Mouse (Mus musculus) liver, embryonic 14.5 days (tissue): ENCODE results near the gene Ampd3. TPM values are rescaled to one million over a fixed set of nuclear protein-coding genes. Genes with fewer than 3 reads are reported as not detected.

Source experiments
- ATAC-seq: fragments of 200-750 bp; cut with Nextera tagmentation; 2 replicates; pipeline ENCODE4 v1.8.0; 2017; ENCODE audit warnings: moderate number of reproducible peaks, mild to moderate bottlenecking, moderate library complexity; ENCODE audit not compliant: insufficient read depth
- DNase-seq, 3 experiments: peaks; one replicate each; pipeline ENCODE4 v3.0.0-alpha.2; 2012 to 2013; ENCODE audit warnings: low read depth in 3 of 3, low spot score in 3 of 3
- H3K27ac ChIP-seq: fragments of 300-500 bp; sonication (generic); 2 replicates; pipeline ENCODE4 v1.5.1; 2014; ENCODE audit warnings: moderate library complexity, mild to moderate bottlenecking, control low read depth, inconsistent platforms
- H3K27me3 ChIP-seq: fragments of 300-500 bp; sonication (generic); 2 replicates; pipeline ENCODE4 v1.6.1; 2014; ENCODE audit warnings: mild to moderate bottlenecking, low read length, moderate library complexity; ENCODE audit not compliant: control insufficient read depth, insufficient read depth
- H3K36me3 ChIP-seq: fragments of 300-500 bp; sonication (generic); replicated peaks from 2 replicates; pipeline ENCODE4 v1.6.1; 2014; ENCODE audit warnings: low read depth; ENCODE audit not compliant: control insufficient read depth, insufficient read depth
- H3K4me1 ChIP-seq, 2 experiments: fragments of 200-500 bp in 1 of 2; fragments of 300-500 bp in 1 of 2; sonication (generic) in 1 of 2; replicated peaks; 2 replicates each; pipeline ENCODE4 v1.6.1; 2012 to 2014; ENCODE audit warnings: antibody characterized with exemption in 1 of 2, inconsistent platforms in 1 of 2, low read length in 1 of 2; ENCODE audit not compliant: control insufficient read depth in 2 of 2, insufficient read depth in 2 of 2
- H3K4me2 ChIP-seq: fragments of 300-500 bp; sonication (generic); 2 replicates; pipeline ENCODE4 v1.6.1; 2014; ENCODE audit warnings: low read depth, mild to moderate bottlenecking, control low read depth, moderate library complexity
- H3K4me3 ChIP-seq, 2 experiments: fragments of 200-500 bp in 1 of 2; fragments of 300-500 bp in 1 of 2; sonication (generic) in 1 of 2; 2 replicates each; pipeline ENCODE4 v1.5.1; 2012 to 2014; ENCODE audit warnings: low read depth in 2 of 2, low read length in 2 of 2, mild to moderate bottlenecking in 2 of 2, control low read depth in 1 of 2, inconsistent platforms in 1 of 2, moderate library complexity in 1 of 2; ENCODE audit not compliant: insufficient read depth in 1 of 2
- H3K9ac ChIP-seq: fragments of 300-500 bp; sonication (generic); replicated peaks from 2 replicates; pipeline ENCODE4 v1.6.1; 2014; ENCODE audit warnings: mild to moderate bottlenecking, control low read depth, moderate library complexity
- H3K9me3 ChIP-seq: fragments of 300-500 bp; sonication (generic); 2 replicates; pipeline ENCODE4 v1.6.1; 2016; ENCODE audit warnings: low read length, mixed read lengths; ENCODE audit not compliant: control insufficient read depth
- CTCF ChIP-seq: IDR thresholded peaks from 2 replicates; pipeline ENCODE4 v1.5.1; 2016; ENCODE audit warnings: antibody characterized with exemption, low read depth, control low read depth
- EP300 ChIP-seq: IDR thresholded peaks from 2 replicates; pipeline ENCODE4 v1.6.1; 2016; ENCODE audit warnings: antibody characterized with exemption, low read depth
- WGBS: fragments of 180-500 bp; shearing (Covaris S2); extraction: QIAGEN DNeasy Blood & Tissue Kit; methylation state at CpG from one replicate; pipeline ENCODE4 v1.1.7; 2014; ENCODE audit not compliant: insufficient replicate concordance; 5-methylcytosine and 5-hydroxymethylcytosine counted together
- polyA plus RNA-seq, 2 experiments: library from polyadenylated mRNA; depleted of rRNA in 1 of 2; stranded (reverse) in 1 of 2; unstranded in 1 of 2; fragments of >200 nt; fragmentation: Nextera tagmentation in 1 of 2; extraction: Ambion mirVana in 1 of 2; gene quantifications; 2 replicates each; pipeline versions ENCODE4 v1.2.1 to v1.2.3; 2012 to 2014

Gene Ampd3
- polyA plus RNA-seq, 2 experiments, result 21.9 to 28.6 TPM

DNA sequence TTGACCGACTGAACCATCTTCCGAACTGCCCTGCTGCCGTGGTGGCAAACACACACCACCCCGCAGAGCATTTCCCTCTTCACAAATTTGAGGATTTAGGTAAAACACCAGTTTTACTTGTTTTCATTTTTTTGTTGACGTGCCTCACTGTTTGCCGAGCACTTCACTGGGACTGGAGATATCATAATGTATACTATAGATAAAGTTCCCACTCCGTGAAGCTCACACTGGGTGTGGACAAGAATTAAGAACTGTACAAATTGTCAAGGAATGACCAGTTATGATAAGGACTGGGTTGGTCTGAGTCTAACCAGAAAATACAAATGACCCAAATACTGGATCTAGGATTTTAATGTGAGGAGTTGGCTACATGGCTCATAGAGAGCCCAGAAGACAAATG lies 10.9 kb downstream of the Ampd3 start:
- H3K27ac ChIP-seq, result peak overlapping the region; percentile 92
- no peaks in the 10 kb centered on the region for H3K27me3 ChIP-seq
- peak overlapping the region; percentile 30 to 50 for H3K4me3 ChIP-seq
- peak overlapping the region; percentile 60 for H3K9ac ChIP-seq
- peak; percentile 52 for ATAC-seq
- peak overlapping the region; percentile 93 for H3K4me2 ChIP-seq
- H3K36me3 ChIP-seq, result peaks cover 33% of the 10 kb centered on the region
- TF ChIP-seq EP300, result peak; percentile 88
- no peak for TF ChIP-seq CTCF
- peak in 1 of 3 experiments; percentile 62 for DNase-seq
- no peaks in the 10 kb centered on the region for H3K9me3 ChIP-seq
- WGBS, result 38% methylated on average over 7 of the region's 7 CpGs
- peaks cover 77 to 78% of the 10 kb centered on the region in 2 experiments for H3K4me1 ChIP-seq

DNA sequence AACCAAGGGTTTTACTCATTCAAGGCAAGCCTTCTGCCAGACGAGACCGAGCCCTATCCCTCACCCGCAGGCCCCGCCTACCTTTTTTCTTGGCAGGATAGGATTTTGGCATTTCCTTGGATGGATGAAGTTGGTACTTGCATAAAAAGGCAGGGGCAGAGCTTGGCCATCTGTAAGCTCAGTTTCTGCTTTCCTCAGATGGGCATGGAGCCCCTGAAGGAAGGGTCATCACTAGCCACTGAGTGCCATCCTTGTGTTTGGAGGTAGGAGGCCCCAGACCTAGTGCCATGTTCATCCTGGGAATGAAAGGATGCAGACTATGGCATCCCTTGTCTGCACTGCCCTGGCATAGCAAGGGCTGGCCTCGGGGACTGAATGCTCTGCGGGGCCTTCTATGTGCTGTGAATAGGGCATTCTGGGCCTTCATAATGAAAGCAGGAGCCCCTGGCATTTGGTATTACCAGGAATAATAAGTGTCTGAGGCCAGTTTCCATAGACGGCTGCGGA lies 11.7 kb downstream of the Ampd3 start:
- H3K27ac ChIP-seq, result peak overlapping the region; percentile 92
- peaks cover 33% of the 10 kb centered on the region for H3K36me3 ChIP-seq
- ATAC-seq (no peak), DNase-seq (no peak)
- no peak overlapping the region for H3K4me3 ChIP-seq
- H3K9me3 ChIP-seq, result no peaks in the 10 kb centered on the region
- H3K4me2 ChIP-seq, result peak overlapping the region; percentile 93
- TF ChIP-seq EP300 (no peak), CTCF (no peak)
- peaks cover 77 to 78% of the 10 kb centered on the region in 2 experiments for H3K4me1 ChIP-seq
- peak overlapping the region; percentile 60 for H3K9ac ChIP-seq
- H3K27me3 ChIP-seq, result no peaks in the 10 kb centered on the region
- WGBS, result 80% methylated on average over 8 of the region's 8 CpGs

DNA sequence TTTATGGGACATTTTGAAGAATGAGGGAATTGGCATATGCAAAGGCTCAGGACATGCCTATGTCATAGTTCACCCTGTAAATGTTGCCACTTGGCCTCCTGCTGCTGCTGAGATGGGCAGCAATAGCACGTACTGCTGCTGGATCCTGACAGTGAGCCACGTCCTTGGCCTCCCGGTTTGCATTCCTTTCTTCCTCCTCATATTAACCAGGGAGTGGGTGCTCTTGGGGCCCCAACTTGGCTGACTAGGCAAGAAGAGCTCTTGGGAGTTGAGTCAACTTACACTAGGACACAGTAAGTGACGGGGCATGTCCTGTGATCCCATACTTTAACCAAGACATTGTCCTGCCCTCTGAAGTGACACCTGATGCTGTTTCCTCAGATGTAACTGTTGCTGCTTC lies 12.5 kb downstream of the Ampd3 start:
- WGBS, result 85% methylated on average over 4 of the region's 4 CpGs
- H3K27me3 ChIP-seq, result no peaks in the 10 kb centered on the region
- H3K4me2 ChIP-seq, result peak overlapping the region; percentile 93
- H3K4me1 ChIP-seq, result peaks cover 71% of the 10 kb centered on the region in 2 experiments
- peak overlapping the region; percentile 92 for H3K27ac ChIP-seq
- TF ChIP-seq CTCF (no peak), EP300 (no peak)
- H3K4me3 ChIP-seq, result no peak overlapping the region
- ATAC-seq, result no peak
- DNase-seq, result no peak
- no peaks in the 10 kb centered on the region for H3K9me3 ChIP-seq
- peak overlapping the region; percentile 44 for H3K9ac ChIP-seq
- H3K36me3 ChIP-seq, result peaks cover 33% of the 10 kb centered on the region

DNA sequence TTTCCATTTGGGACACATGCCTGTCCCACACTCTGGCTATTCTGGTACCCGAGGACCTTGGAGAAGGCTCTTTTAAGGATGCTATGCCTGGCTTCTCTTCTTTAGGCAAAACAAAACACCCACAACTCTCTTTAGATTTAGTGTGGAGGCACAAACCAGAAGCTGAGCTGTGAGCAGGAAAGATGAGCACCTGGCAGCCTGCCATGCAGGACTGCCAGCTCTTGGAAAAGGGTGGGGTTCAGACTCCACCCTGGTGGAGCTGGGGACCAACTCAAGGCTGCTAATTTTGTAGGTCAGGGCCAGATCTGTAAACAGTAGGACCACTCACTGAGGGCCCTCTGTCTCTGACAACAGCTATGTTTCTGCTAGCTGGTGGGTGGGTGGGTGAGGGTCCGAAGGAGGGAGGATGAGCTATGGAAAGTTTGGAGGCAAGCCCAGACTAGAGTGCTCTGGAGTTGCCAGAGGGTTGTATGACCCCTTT lies 13.3 kb downstream of the Ampd3 start:
- Histone ChIP-seq H3K9ac (peak overlapping the region; percentile 44), H3K4me3 (peak overlapping the region; percentile 28 to 31; a peak in 3 of 4 replicates), H3K4me2 (peak overlapping the region; percentile 93), H3K27ac (peak overlapping the region; percentile 92), H3K36me3 (peaks cover 39% of the 10 kb centered on the region), H3K9me3 (no peaks in the 10 kb centered on the region), H3K27me3 (no peaks in the 10 kb centered on the region), H3K4me1 (peaks cover 64 to 66% of the 10 kb centered on the region in 2 experiments)
- no peak for TF ChIP-seq EP300
- 0 out of 2 replicates have a peak, but pooled peaks have one; percentile 12 for TF ChIP-seq CTCF
- ATAC-seq (peak; percentile 78), DNase-seq (peak; percentile 67 to 78 (median 68))
- 62% methylated on average over 2 of the region's 2 CpGs for WGBS

DNA sequence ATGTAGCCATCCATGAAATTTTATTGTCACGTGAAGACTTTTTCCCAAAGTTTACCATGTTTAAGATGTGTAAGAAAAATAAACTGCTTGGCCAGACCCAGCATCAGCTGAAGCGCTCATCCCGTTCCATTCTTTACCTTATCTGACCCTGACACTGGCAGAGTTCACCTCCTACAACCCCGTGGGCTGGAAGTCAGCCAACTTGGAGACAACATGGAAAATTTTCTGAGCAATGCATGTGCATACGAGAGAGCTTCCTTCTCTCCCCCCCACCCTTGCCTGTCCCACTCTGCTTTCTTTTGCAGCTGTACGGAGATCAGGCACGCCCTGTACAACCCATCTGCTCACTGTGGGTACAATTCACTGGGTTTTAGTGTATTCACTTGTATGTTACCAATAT lies 14.1 kb downstream of the Ampd3 start:
- Histone ChIP-seq H3K9me3 (no peaks in the 10 kb centered on the region), H3K36me3 (peaks cover 41% of the 10 kb centered on the region), H3K27ac (peak overlapping the region; percentile 92), H3K4me3 (peak overlapping the region in 1 of 2 experiments; percentile 28; a peak in 2 of 4 replicates), H3K4me1 (peaks cover 56 to 57% of the 10 kb centered on the region in 2 experiments), H3K27me3 (no peaks in the 10 kb centered on the region), H3K9ac (peak overlapping the region; percentile 44), H3K4me2 (peak overlapping the region; percentile 93)
- WGBS, result 48% methylated on average over 7 of the region's 7 CpGs
- no peak for TF ChIP-seq CTCF
- no peak for TF ChIP-seq EP300
- DNase-seq (no peak), ATAC-seq (no peak)
